In the genomic region with DNA sequence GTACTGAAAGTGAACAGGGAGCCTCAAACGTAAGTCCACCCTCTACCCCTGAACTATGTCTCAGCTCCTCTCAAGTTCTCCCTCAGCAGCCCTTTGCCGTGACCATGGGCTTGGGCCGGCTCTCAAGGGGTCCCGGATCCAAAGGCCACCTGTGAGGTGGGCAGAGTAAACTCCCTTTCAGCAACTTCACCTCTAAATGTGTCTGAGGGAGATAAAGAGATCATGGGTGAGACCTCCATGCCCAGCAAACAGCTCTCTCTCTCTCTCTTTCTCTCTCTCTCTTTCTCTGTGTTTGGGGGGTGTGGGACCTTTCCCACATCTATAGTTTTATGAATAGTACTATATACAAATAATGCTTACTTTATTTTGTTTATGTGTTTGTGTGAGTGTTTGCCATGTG, we compare ENCODE assay signal across 28 mouse cellular contexts. TPM values are rescaled to one million over a fixed set of nuclear protein-coding genes. Genes with fewer than 3 reads are reported as not detected.
DNase-seq lines count a peak whose midpoint lies in the region; ATAC-seq and TF ChIP-seq lines count a peak whose summit lies in the region.
"Had no signal": no experiment of that assay in that cellular context is flagged by ENCODE, and none has a peak within 500 bp of the region (broad histone marks: within the 10 kb centered on the region; RNA-seq: fewer than 3 reads in every experiment).

No protein-coding gene starts in this region.

- H3K36me3 ChIP-seq in MEL (ENCODE audit: control insufficient read depth in 1 of 2, insufficient read depth in 2 of 2, low read length in 2 of 2) = peaks cover 0 to 35% of the 10 kb centered on the region in 2 experiments; a peak in 2 of 4 replicates
- H3K36me3 ChIP-seq in liver, embryonic 13.5 days = no peaks in the 10 kb centered on the region
- no peaks in the 10 kb centered on the region for H3K36me3 ChIP-seq in liver, postnatal 0 days (replicated peaks; ENCODE audit: insufficient read depth, low read length)
- H3K36me3 ChIP-seq: embryonic facial prominence, embryonic 15.5 days; heart, embryonic 15.5 days; hindbrain, embryonic 13.5 days had no signal

- no peak for TF ChIP-seq EP300 in MEL (IDR thresholded peaks at IDR 0.05; ENCODE audit: low read depth in 1 of 2, low read length in 2 of 2)
- TF ChIP-seq EP300 in liver, postnatal 0 days (IDR thresholded peaks at IDR 0.05; ENCODE audit: low read depth) = peak; percentile 34; the same call in 1 of the 2 replicates

- no peak for TF ChIP-seq RAD21 in MEL (IDR thresholded peaks at IDR 0.05; ENCODE audit: low read depth, low read length)

- ATAC-seq in erythroblast, adult 5-6 weeks (replicated peaks; ENCODE audit: low FRiP score, poor library complexity, severe bottlenecking) = peak; percentile 80
- ATAC-seq in liver, embryonic 13.5 days (ENCODE audit: low read depth) = peak; percentile 76
- peak; percentile 65 for ATAC-seq in liver, postnatal 0 days
- ATAC-seq: forebrain, embryonic 13.5 days; forebrain, postnatal 0 days; hindbrain, postnatal 0 days had no signal

- TF ChIP-seq POLR2A in MEL (IDR thresholded peaks at IDR 0.05; ENCODE audit: control insufficient read depth in 1 of 2, insufficient read depth in 1 of 2, low read depth in 1 of 2, low read length in 2 of 2, poor library complexity in 1 of 2) = no peak

- no peaks in the 10 kb centered on the region for H3K9me3 ChIP-seq in MEL (replicated peaks; ENCODE audit: insufficient read depth, low read length)
- 0 out of 2 replicates have a peak, but pooled peaks cover 6% of the 10 kb centered on the region for H3K9me3 ChIP-seq in liver, embryonic 13.5 days (replicated peaks)
- H3K9me3 ChIP-seq in liver, postnatal 0 days (ENCODE audit: low read length) = peaks cover 5% of the 10 kb centered on the region; the same call in 1 of the 2 replicates
- H3K9me3 ChIP-seq: embryonic facial prominence, embryonic 15.5 days; forebrain, embryonic 13.5 days; heart, embryonic 15.5 days; hindbrain, embryonic 13.5 days had no signal

- intact Hi-C loops in gastrocnemius, adult 2 months (cut with DNase I) = no loop called here

- 36% methylated on average over 4 of the region's 4 CpGs for WGBS in liver, embryonic 13.5 days (ENCODE audit: insufficient replicate concordance)
- WGBS in liver, postnatal 0 days (ENCODE audit: insufficient replicate concordance) = 63% methylated on average over 4 of the region's 4 CpGs

- peaks cover 28 to 33% of the 10 kb centered on the region in 2 experiments for H3K4me1 ChIP-seq in MEL (ENCODE audit: control insufficient read depth in 1 of 2, insufficient read depth in 2 of 2, low read length in 2 of 2)
- H3K4me1 ChIP-seq in liver, embryonic 13.5 days (replicated peaks) = peaks cover 49% of the 10 kb centered on the region
- H3K4me1 ChIP-seq in liver, postnatal 0 days (ENCODE audit: insufficient read depth) = peaks cover 17% of the 10 kb centered on the region
- H3K4me1 ChIP-seq: embryonic facial prominence, embryonic 15.5 days; forebrain, embryonic 13.5 days; hindbrain, embryonic 13.5 days had no signal

- no peaks in the 10 kb centered on the region for H3K27me3 ChIP-seq in MEL (ENCODE audit: control insufficient read depth in 1 of 2, insufficient read depth in 2 of 2, low read length in 2 of 2)
- no peaks in the 10 kb centered on the region for H3K27me3 ChIP-seq in liver, embryonic 13.5 days
- no peaks in the 10 kb centered on the region for H3K27me3 ChIP-seq in liver, postnatal 0 days (ENCODE audit: insufficient read depth, low read length)
- H3K27me3 ChIP-seq: embryonic facial prominence, embryonic 15.5 days; forebrain, embryonic 13.5 days; heart, embryonic 15.5 days; hindbrain, embryonic 13.5 days had no signal

- H3K9ac ChIP-seq in MEL (ENCODE audit: control insufficient read depth, low read depth, low read length, poor library complexity, severe bottlenecking) = no peak overlapping the region
- peak overlapping the region; percentile 49; the same call in 1 of the 2 replicates for H3K9ac ChIP-seq in liver, embryonic 13.5 days
- 0 out of 2 replicates have a peak overlapping the region, but pooled peaks have one; percentile 16 for H3K9ac ChIP-seq in liver, postnatal 0 days (replicated peaks)
- H3K9ac ChIP-seq: embryonic facial prominence, embryonic 15.5 days; forebrain, embryonic 13.5 days; forebrain, postnatal 0 days; heart, embryonic 15.5 days; hindbrain, embryonic 13.5 days had no signal

- no peak for TF ChIP-seq CTCF in MEL (IDR thresholded peaks at IDR 0.05 in 2 of 3, conservative IDR thresholded peaks at IDR 0.05 in 1 of 3; ENCODE audit: control insufficient read depth in 1 of 3, insufficient read depth in 1 of 3, low read depth in 2 of 3, low read length in 3 of 3, poor library complexity in 1 of 3, severe bottlenecking in 1 of 3)
- TF ChIP-seq CTCF in liver, postnatal 0 days (IDR thresholded peaks at IDR 0.05; ENCODE audit: low read depth) = no peak
- TF ChIP-seq CTCF in gastrocnemius, adult 2 months (IDR thresholded peaks at IDR 0.05) = no peak

- no peak for DNase-seq in MEL (ENCODE audit: low read depth, low spot score)
- no peak for DNase-seq in liver, embryonic 13.5 days
- DNase-seq in liver, postnatal 0 days = no peak
- DNase-seq in cerebellum, adult 11 months = no peak
- no peak for DNase-seq in frontal cortex, adult 2 months (ENCODE audit: extremely low spot score in 1 of 2, low spot score in 1 of 2)
- DNase-seq in gastrocnemius, adult 2 months = no peak
- DNase-seq: adrenal gland, postnatal 25 days; cerebellum, adult 8-10 months; cerebellum, postnatal 14 days; embryo, embryonic 11 days; forebrain, postnatal 0 days; heart, adult 2 months; heart, postnatal 14 days had no signal

- no peak overlapping the region for H3K27ac ChIP-seq in MEL (ENCODE audit: control insufficient read depth, low read depth, low read length)
- H3K27ac ChIP-seq in liver, embryonic 13.5 days = peak overlapping the region; percentile 69
- H3K27ac ChIP-seq in liver, postnatal 0 days (ENCODE audit: low read depth) = peak overlapping the region; percentile 58
- H3K27ac ChIP-seq in gastrocnemius, adult 2 months = no peak overlapping the region
- H3K27ac ChIP-seq: embryonic facial prominence, embryonic 15.5 days; forebrain, embryonic 13.5 days; heart, adult 2 months; heart, embryonic 15.5 days; hindbrain, embryonic 13.5 days; hindbrain, postnatal 0 days had no signal

- no peaks in the 10 kb centered on the region for H3K79me2 ChIP-seq in MEL (ENCODE audit: control insufficient read depth, insufficient read depth, low read length, poor library complexity)

- H3K4me3 ChIP-seq in MEL (ENCODE audit: control insufficient read depth in 1 of 2, insufficient read depth in 1 of 2, low read depth in 2 of 2, low read length in 2 of 2) = no peak overlapping the region
- H3K4me3 ChIP-seq in liver, embryonic 13.5 days (replicated peaks) = no peak overlapping the region
- no peak overlapping the region for H3K4me3 ChIP-seq in liver, postnatal 0 days (ENCODE audit: low read depth, low read length)
- H3K4me3 ChIP-seq in gastrocnemius, adult 2 months = no peak overlapping the region
- H3K4me3 ChIP-seq: embryonic facial prominence, embryonic 15.5 days; forebrain, embryonic 13.5 days; heart, adult 2 months; heart, embryonic 15.5 days; hindbrain, embryonic 13.5 days had no signal

- H3K4me2 ChIP-seq in liver, embryonic 13.5 days = peak overlapping the region; percentile 41
- peak overlapping the region; percentile 48 for H3K4me2 ChIP-seq in liver, postnatal 0 days (ENCODE audit: low read depth, low read length)
- H3K4me2 ChIP-seq: embryonic facial prominence, embryonic 15.5 days; forebrain, embryonic 13.5 days; heart, embryonic 11.5 days; heart, embryonic 15.5 days; hindbrain, embryonic 13.5 days had no signal

TF ChIP-seq in MEL, 35 proteins besides CTCF, POLR2A, EP300 and RAD21:
- TF ChIP-seq CHD1 (IDR thresholded peaks at IDR 0.05; ENCODE audit: low read depth, low read length) (no peak), TCF12 (IDR thresholded peaks at IDR 0.05; ENCODE audit: low read depth, low read length) (0 out of 2 replicates have a peak, but pooled peaks have one; percentile 27), MYB (IDR thresholded peaks at IDR 0.05; ENCODE audit: low read depth, low read length) (no peak)

RNA-seq across cellular contexts. Expression of gene Gm49496, which starts 6.6 kb away (rescaled TPM):
- total RNA-seq in MEL (2012; rRNA removed) = 0.13 TPM in 1 of 2 replicates, not detected in the other
- under 1 TPM in 1 of 2 experiments, not detected in 1; 0.26 TPM for polyA plus RNA-seq in MEL (2012; ENCODE audit: insufficient read depth in 1 of 2, insufficient read length in 2 of 2, low read depth in 1 of 2, low replicate concordance in 2 of 2, missing spikeins in 1 of 2)
- total RNA-seq in erythroblast, adult 5-6 weeks (2015; ENCODE audit: low replicate concordance) = not detected in 2 replicates
- total RNA-seq in erythroblast, adult 5-6 weeks (2017; ENCODE audit: low replicate concordance) = not detected in 2 replicates
- polyA plus RNA-seq in liver, embryonic 13.5 days (2015; fragmentation: Nextera tagmentation; extraction: Ambion mirVana) = not detected in 2 replicates
- polyA plus RNA-seq in liver, postnatal 0 days (2015; fragmentation: Nextera tagmentation; extraction: Ambion mirVana) = 0.14 TPM in 1 of 2 replicates, not detected in the other
- not detected in 2 replicates for polyA plus RNA-seq in frontal cortex, adult 2 months (2012; rRNA removed)
- total RNA-seq in gastrocnemius, adult 2 months (2021) = not detected
- total RNA-seq: adrenal gland, adult 18-20 months; adrenal gland, postnatal 25 days; common myeloid progenitor, adult 5-6 weeks; forebrain, postnatal 0 days; gastrocnemius, adult 8-10 months; gastrocnemius, postnatal 4 days; heart, adult 2 months; heart, postnatal 14 days; hematopoietic stem cell, adult 5-6 weeks; hindbrain, postnatal 0 days had no signal
- polyA plus RNA-seq: embryonic facial prominence, embryonic 11.5 days; embryonic facial prominence, embryonic 15.5 days; forebrain, embryonic 13.5 days; forebrain, postnatal 0 days; heart, adult 2 months; heart, embryonic 11.5 days; heart, embryonic 15.5 days; hindbrain, embryonic 13.5 days; hindbrain, postnatal 0 days; intestine, embryonic 14.5 days had no signal

RNA-seq across cellular contexts. Expression of gene Gm10198, which starts 36.2 kb away (rescaled TPM):
- not detected in 2 replicates for total RNA-seq in MEL (2012; rRNA removed)
- not detected for polyA plus RNA-seq in MEL (2012; ENCODE audit: insufficient read depth in 1 of 2, insufficient read length in 2 of 2, low read depth in 1 of 2, low replicate concordance in 2 of 2, missing spikeins in 1 of 2)
- not detected in 2 replicates for total RNA-seq in erythroblast, adult 5-6 weeks (2015; ENCODE audit: low replicate concordance)
- not detected in 2 replicates for total RNA-seq in erythroblast, adult 5-6 weeks (2017; ENCODE audit: low replicate concordance)
- polyA plus RNA-seq in liver, embryonic 13.5 days (2015; fragmentation: Nextera tagmentation; extraction: Ambion mirVana) = not detected in 2 replicates
- not detected in 2 replicates for polyA plus RNA-seq in liver, postnatal 0 days (2015; fragmentation: Nextera tagmentation; extraction: Ambion mirVana)
- polyA plus RNA-seq in frontal cortex, adult 2 months (2012; rRNA removed) = not detected in 2 replicates
- total RNA-seq in gastrocnemius, adult 2 months (2021) = not detected
- total RNA-seq: adrenal gland, adult 18-20 months; adrenal gland, postnatal 25 days; common myeloid progenitor, adult 5-6 weeks; ES-E14; forebrain, postnatal 0 days; gastrocnemius, adult 8-10 months; gastrocnemius, postnatal 4 days; heart, adult 2 months; heart, postnatal 14 days; hematopoietic stem cell, adult 5-6 weeks; hindbrain, postnatal 0 days had no signal
- polyA plus RNA-seq: embryonic facial prominence, embryonic 11.5 days; embryonic facial prominence, embryonic 15.5 days; forebrain, embryonic 13.5 days; forebrain, postnatal 0 days; heart, adult 2 months; heart, embryonic 11.5 days; heart, embryonic 15.5 days; hindbrain, embryonic 13.5 days; hindbrain, postnatal 0 days; intestine, embryonic 14.5 days had no signal

Comparison
In these comparisons a context has a peak if more than half of its experiments do, and no peak if none do; other contexts are left out.
1. H3K27ac ChIP-seq: peak in liver, embryonic 13.5 days (single experiment) and liver, postnatal 0 days (single experiment); none in MEL (single experiment) and gastrocnemius, adult 2 months (single experiment).
2. Peak in every context shown above with its lines, with median percentiles within 50 percentile points of each other: ATAC-seq.